Mouse (Mus musculus) spleen, postnatal 14 days (tissue): ENCODE measurements around the gene Slc25a17.
A peak's percentile ranks its signal among the peaks of the same experiment; 100 is the strongest.

Source experiments
- DNase-seq, 2 experiments: peaks; one replicate each; pipeline ENCODE4 v3.0.0; 2021 to 2022; ENCODE audit warnings: low spot score in 2 of 2

The Slc25a17 gene

GRCm38 (mm10) chr15:81360345-81361021 lies at the start of gene Slc25a17:
Slc25a17 (minus strand) TSS chr15:81360812.
- peak; percentile 87 to 95 for DNase-seq

GRCm38 (mm10) chr15:81408199-81408598 lies 47.6 kb upstream of the Slc25a17 start, which contains the start of gene Dnajb7:
Dnajb7 (minus strand) TSS chr15:81408299.
- DNase-seq: no peak

DNA sequence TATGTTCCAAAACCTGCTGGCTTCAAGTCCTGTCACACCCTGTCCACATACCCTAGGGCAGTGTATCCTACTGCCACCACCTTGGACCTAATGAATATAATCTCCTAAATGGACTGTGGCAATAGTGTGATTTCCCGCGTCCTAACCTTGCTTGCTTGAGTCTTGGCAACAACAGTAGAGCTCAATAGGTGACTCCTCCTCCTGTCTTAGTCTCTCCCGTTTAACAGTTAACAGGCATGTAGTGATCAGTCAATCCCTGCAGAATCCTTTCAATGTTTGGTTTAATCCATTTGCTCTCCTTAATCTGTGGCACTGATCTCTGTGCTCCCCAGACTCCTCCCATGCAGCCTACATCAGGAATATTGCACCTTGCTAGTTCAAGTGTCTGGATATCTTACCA lies 44.4 kb upstream of the Slc25a17 start:
- DNase-seq: no peak

DNA sequence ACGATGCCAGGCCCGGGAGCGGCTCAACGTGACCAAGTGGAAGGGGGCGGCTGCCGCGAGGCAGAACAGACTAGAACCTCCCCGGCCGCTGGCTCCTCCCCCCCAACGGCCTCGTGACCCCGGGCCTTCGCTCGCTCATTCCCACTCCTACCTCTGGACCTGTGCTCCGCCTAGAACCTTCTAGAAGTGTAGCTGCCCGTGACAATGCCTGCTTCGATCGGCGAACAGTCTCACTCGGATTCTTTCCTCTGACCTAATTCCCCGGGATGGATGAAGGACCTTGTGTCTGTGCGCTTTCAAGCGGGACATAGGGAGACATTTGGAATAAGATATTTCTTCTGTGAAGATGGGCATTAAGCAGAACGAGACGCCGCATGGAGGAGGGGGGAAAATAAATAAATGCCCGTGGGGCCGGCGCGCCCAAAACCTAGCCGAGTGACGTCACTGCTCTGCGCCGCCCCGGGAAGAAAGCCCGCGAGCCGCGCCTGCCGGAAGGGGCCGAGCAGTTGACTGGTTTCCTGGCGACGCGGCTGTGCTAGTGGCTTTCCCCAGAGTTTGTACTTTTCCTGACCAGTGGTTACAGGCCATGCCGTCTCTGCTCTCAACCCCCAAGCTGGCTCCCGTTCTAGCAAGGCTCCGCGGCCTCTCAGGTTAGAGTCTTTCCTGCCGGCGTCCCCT lies 39.2 kb upstream of the Slc25a17 start, which contains the start of the genes St13 and Xpnpep3:
TSS of gene St13 (minus strand) at position 440 of the 678 bp plus-strand sequence.
TSS of gene Xpnpep3 (plus strand) at position 501 of the 678 bp plus-strand sequence.
- DNase-seq: peak; percentile 96 to 99

DNA sequence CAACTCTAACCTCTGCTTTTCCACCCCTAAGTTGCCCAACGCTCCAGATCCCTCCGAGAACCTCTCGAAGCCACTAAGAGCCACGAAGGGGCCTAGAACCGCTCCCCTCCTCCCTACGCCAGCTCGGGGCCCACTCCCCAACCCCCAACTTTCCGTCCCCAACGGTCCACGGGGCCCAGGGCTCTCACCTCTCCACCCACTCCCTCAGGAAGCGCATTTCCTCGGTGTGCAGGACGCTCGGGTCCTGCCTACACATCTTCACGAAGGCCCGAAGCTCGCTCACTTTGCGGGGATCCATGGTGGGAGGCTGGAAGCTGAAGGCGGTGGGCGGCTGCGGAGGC lies 38.7 kb upstream of the Slc25a17 start:
- DNase-seq: no peak

GRCm38 (mm10) chr15:81398189-81398588 lies 37.6 kb upstream of the Slc25a17 start:
- DNase-seq: no peak

GRCm38 (mm10) chr15:81394211-81394915 lies 33.8 kb upstream of the Slc25a17 start:
- DNase-seq: no peak

GRCm38 (mm10) chr15:81392997-81393396 lies 32.4 kb upstream of the Slc25a17 start:
- peak in 1 of 2 experiments; percentile 18 for DNase-seq

GRCm38 (mm10) chr15:81386327-81386726 lies 25.7 kb upstream of the Slc25a17 start:
- DNase-seq: no peak

GRCm38 (mm10) chr15:81378845-81379244 lies 18.2 kb upstream of the Slc25a17 start:
- DNase-seq: no peak

DNA sequence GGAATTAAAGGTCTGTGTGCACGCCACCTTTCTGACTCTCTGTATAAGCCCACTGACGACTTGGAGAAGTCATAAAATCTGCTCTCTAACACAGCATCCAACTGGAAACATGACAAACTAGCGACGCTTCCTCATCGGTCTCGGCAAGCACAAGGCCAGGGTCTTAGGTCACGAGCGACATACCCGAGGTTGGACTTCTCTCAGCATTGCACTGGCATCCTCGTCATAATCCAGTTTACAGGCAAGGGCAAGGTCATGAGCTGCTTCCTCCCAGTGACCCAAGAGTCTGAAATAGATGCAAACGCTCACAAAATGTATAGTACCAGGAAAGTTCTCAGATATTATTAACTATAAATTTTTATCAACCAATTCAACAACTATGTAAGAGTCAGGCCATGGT lies 14.0 kb upstream of the Slc25a17 start:
- no peak for DNase-seq

DNA sequence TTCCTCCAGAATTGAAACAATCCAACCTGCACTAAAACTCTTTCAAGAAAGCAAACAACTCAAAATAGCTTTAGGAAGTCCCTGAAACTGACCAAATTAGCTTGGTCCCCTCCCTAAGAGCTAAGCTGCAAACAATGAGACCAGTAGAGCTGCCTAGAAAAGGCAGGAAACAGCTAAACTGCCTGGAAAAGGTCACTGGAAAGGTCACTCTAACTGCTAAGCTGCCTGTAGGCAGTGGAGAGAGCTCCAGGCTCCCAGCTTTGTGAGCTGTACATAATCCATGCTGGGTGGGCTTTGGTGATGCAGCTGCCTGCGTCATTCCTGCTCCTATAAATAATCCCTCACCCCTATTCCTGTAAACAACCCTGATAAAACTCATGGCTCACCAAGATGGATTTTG lies 9.7 kb upstream of the Slc25a17 start:
- no peak for DNase-seq

- DNase-seq: no peak
Measured at GRCm38 (mm10) chr15:81368601-81369000, 8.0 kb upstream of the Slc25a17 start.

- no peak for DNase-seq
Measured at GRCm38 (mm10) chr15:81366241-81366640, 5.6 kb upstream of the Slc25a17 start.

GRCm38 (mm10) chr15:81365246-81365645 lies 4.6 kb upstream of the Slc25a17 start:
- no peak for DNase-seq

DNA sequence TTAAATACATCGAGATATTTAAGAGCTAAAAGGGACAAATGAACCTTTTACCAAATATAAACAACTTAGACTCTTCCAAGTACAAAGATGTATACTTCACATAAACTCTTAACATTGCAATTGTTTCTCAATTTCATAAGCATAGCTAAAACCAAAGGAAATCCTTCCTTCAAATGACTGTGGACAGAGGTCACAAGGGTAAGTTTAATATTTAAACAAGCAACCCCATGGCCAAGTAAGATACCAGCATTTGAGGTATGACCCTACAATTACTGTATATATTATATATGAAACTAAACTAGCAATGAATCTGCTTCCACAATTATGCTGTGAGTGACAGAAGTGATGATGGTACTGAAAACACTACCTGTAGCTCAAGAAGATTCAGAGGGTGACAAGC lies 3.7 kb upstream of the Slc25a17 start:
- no peak for DNase-seq

DNA sequence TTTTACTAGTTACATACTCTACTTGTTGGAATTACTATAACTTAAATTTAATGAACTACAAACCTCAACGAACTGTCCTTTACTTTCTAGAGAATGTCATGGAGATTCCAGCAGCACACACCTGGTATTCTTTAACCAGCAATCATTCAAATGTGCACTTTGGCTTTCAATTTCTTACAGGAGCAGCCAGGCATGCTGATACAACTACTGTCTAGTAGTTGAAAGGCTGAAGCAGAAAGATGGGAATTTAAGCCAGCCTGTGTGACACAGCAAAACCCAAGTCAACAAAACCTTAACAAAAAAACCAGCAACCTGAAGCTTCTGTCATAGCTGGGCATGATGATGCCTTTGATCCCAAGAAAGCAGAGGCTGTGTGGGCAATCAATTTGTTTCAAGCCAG lies 1.9 kb upstream of the Slc25a17 start:
- no peak for DNase-seq

DNA sequence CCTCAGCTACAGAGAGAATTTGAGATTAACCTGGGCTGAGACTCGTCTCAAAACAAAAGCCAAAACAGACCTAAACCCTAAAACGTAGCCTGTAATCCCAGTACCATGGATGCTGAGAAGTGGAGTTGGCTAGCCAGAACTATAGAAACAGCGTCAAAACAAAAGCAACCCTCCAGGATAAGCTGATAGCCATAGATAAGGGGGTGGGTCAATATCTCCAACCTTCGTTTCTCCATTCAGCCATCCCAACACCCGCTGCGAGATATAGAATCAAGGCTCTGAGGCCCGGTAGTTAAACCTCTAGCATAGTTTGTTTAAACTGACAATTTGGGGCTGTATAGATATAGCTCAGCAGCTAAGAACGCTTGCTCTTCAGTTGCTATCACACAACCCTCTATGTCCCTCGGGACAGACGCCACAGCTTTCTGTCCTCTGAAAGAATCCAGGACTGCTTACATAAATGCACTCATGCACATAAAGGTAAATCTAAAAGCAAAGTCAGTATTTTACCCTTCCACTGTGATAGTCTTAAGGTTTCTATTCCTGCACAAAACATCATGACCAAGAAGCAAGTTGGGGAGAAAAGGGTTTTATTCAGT lies 904 bp upstream of the Slc25a17 start:
- DNase-seq: no peak

- no peak for DNase-seq
Measured at GRCm38 (mm10) chr15:81361022-81361404, 401 bp upstream of the Slc25a17 start.

GRCm38 (mm10) chr15:81359421-81359820 lies 1.2 kb downstream of the Slc25a17 start:
- DNase-seq: no peak

DNA sequence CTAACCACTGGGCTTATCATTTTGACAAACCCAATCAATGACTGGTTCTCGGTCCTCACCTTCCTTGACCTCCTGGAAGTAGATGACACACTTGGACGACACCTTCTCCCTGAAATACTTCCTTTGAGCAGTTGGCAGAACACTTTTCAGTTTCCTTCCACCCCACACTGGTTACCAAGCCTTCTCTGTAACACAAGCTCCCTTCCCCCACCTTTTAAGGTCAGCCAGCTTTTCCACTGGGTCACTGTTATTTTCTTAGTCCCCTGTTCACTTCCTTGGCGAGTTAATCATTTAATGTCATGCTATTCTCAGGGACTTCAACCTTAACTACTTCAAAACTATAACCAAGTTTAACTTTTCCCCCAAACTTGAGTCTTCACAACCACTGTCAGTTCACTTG lies 1.7 kb downstream of the Slc25a17 start:
- no peak for DNase-seq

- DNase-seq: no peak
Measured at GRCm38 (mm10) chr15:81356946-81357345, 3.7 kb downstream of the Slc25a17 start.
